Mouse (Mus musculus): ENCODE results near the gene Cse1l. TPM values are rescaled to one million over a fixed set of nuclear protein-coding genes. Genes with fewer than 3 reads are reported as not detected.

The Cse1l gene
- polyA plus RNA-seq, 1 experiment from 2014 or later = 101 TPM

DNA sequence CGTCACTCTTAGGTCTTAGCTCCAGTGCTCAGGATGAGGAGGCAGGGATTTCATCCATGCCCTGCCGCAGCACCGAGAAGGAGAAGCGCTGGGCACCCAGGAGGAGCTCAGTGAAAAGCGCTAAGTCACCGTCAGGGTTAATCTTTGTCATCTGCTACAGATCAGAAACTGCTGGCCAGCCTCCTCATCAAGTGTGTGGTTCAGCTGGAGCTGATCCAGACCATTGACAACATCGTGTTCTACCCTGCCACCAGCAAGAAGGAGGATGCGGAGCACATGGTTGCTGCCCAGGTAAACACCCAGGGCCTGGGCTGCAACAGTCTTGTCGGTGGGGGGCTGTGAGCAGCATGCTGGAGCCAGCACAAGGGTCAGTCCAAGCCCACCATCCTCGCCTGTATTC is 20.2 kb upstream of the Cse1l start:
- 74% methylated on average over 10 of the region's 10 CpGs for WGBS
- H3K4me2 ChIP-seq (replicated peaks) = no peak overlapping the region
- no peak for ATAC-seq (replicated peaks)
- no peaks in the 10 kb centered on the region for H3K9me3 ChIP-seq
- peaks cover 10% of the 10 kb centered on the region; the same call in 1 of the 2 replicates for H3K36me3 ChIP-seq
- no peak overlapping the region for H3K9ac ChIP-seq (replicated peaks)
- no peaks in the 10 kb centered on the region for H3K27me3 ChIP-seq
- H3K27ac ChIP-seq (replicated peaks) = no peak overlapping the region
- H3K4me1 ChIP-seq = 0 out of 2 replicates have a peak, but pooled peaks cover 3% of the 10 kb centered on the region
- H3K4me3 ChIP-seq = no peak overlapping the region

- no peak overlapping the region for H3K4me2 ChIP-seq (replicated peaks)
- H3K27ac ChIP-seq (replicated peaks) = no peak overlapping the region
- peaks cover 7% of the 10 kb centered on the region; the same call in 1 of the 2 replicates for H3K36me3 ChIP-seq
- no peak overlapping the region for H3K4me3 ChIP-seq
- ATAC-seq (replicated peaks) = no peak
- 92% methylated on average over 3 of the region's 3 CpGs for WGBS
- H3K9me3 ChIP-seq = no peaks in the 10 kb centered on the region
- H3K4me1 ChIP-seq = 0 out of 2 replicates have a peak, but pooled peaks cover 3% of the 10 kb centered on the region
- no peaks in the 10 kb centered on the region for H3K27me3 ChIP-seq
- no peak overlapping the region for H3K9ac ChIP-seq (replicated peaks)
Measured at GRCm38 (mm10) chr2:166886231-166886630, 19.6 kb upstream of the Cse1l start.

- H3K36me3 ChIP-seq = peaks cover under 1% of the 10 kb centered on the region; the same call in 1 of the 2 replicates
- H3K9ac ChIP-seq (replicated peaks) = no peak overlapping the region
- 0 out of 2 replicates have a peak, but pooled peaks cover 3% of the 10 kb centered on the region for H3K4me1 ChIP-seq
- WGBS = 22% methylated on average over 11 of the region's 11 CpGs
- no peaks in the 10 kb centered on the region for H3K27me3 ChIP-seq
- H3K9me3 ChIP-seq = no peaks in the 10 kb centered on the region
- no peak overlapping the region for H3K4me2 ChIP-seq (replicated peaks)
- no peak for ATAC-seq (replicated peaks)
- H3K27ac ChIP-seq (replicated peaks) = no peak overlapping the region
- no peak overlapping the region for H3K4me3 ChIP-seq
Measured at GRCm38 (mm10) chr2:166887816-166888215, 18.0 kb upstream of the Cse1l start.

DNA sequence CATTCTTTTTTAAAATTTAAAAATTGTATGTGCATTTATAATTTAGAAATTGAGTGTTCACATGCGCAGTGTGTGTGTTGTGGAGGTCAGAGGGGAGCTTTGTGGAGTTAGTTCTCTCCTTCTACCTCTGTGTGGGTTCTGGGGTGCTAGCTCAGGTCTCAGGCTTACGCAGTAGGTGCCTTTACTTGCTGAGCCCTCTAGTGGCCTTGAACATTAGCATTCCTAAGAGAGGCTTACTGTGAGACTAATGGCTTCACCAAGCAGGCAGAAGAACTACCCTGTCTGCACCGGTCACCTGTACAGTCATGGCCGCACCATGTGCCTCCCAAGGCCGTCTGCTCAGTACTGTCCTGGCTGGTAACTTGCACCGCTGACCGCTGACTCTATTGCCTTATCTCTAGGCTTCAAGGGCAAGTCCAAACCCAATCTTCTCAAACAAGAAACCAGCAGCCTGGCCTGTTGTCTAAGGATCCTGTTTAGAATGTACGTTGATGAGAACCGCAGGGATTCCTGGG is 14.4 kb upstream of the Cse1l start:
- no peak overlapping the region for H3K9ac ChIP-seq (replicated peaks)
- no peak overlapping the region for H3K4me3 ChIP-seq
- peaks cover 11% of the 10 kb centered on the region; the same call in 1 of the 2 replicates for H3K36me3 ChIP-seq
- H3K27me3 ChIP-seq = no peaks in the 10 kb centered on the region
- H3K4me2 ChIP-seq (replicated peaks) = no peak overlapping the region
- H3K4me1 ChIP-seq = no peaks in the 10 kb centered on the region
- WGBS = 81% methylated on average over 9 of the region's 9 CpGs
- ATAC-seq (replicated peaks) = no peak
- H3K9me3 ChIP-seq = no peaks in the 10 kb centered on the region
- H3K27ac ChIP-seq (replicated peaks) = no peak overlapping the region

GRCm38 (mm10) chr2:166892158-166892680 is 13.6 kb upstream of the Cse1l start:
- Histone ChIP-seq H3K4me2 (replicated peaks) (no peak overlapping the region), H3K27me3 (no peaks in the 10 kb centered on the region), H3K4me1 (no peaks in the 10 kb centered on the region), H3K9ac (replicated peaks) (no peak overlapping the region), H3K36me3 (peaks cover 11% of the 10 kb centered on the region; the same call in 1 of the 2 replicates), H3K27ac (replicated peaks) (no peak overlapping the region), H3K4me3 (no peak overlapping the region), H3K9me3 (no peaks in the 10 kb centered on the region)
- no peak for ATAC-seq (replicated peaks)
- 93% methylated on average over 8 of the region's 8 CpGs for WGBS

- Histone ChIP-seq H3K27ac (replicated peaks) (no peak overlapping the region), H3K9me3 (no peaks in the 10 kb centered on the region), H3K9ac (replicated peaks) (no peak overlapping the region), H3K27me3 (no peaks in the 10 kb centered on the region), H3K36me3 (peaks cover 11% of the 10 kb centered on the region; the same call in 1 of the 2 replicates), H3K4me2 (replicated peaks) (no peak overlapping the region), H3K4me3 (no peak overlapping the region), H3K4me1 (no peaks in the 10 kb centered on the region)
- ATAC-seq (replicated peaks) = no peak
- 91% methylated on average over 5 of the region's 5 CpGs for WGBS
Measured at GRCm38 (mm10) chr2:166893036-166893435, 12.8 kb upstream of the Cse1l start.

- H3K4me1 ChIP-seq = no peaks in the 10 kb centered on the region
- H3K36me3 ChIP-seq = peaks cover 11% of the 10 kb centered on the region; the same call in 1 of the 2 replicates
- no peaks in the 10 kb centered on the region for H3K27me3 ChIP-seq
- H3K27ac ChIP-seq (replicated peaks) = peak overlapping the region; percentile 40
- WGBS = 73% methylated on average over 13 of the region's 13 CpGs
- no peak overlapping the region for H3K4me2 ChIP-seq (replicated peaks)
- H3K9me3 ChIP-seq = no peaks in the 10 kb centered on the region
- no peak overlapping the region for H3K4me3 ChIP-seq
- ATAC-seq (replicated peaks) = no peak
- no peak overlapping the region for H3K9ac ChIP-seq (replicated peaks)
Measured at GRCm38 (mm10) chr2:166896368-166896767, 9.5 kb upstream of the Cse1l start.

- 79% methylated on average over 12 of the region's 12 CpGs for WGBS
- H3K27me3 ChIP-seq = no peaks in the 10 kb centered on the region
- no peak overlapping the region for H3K4me3 ChIP-seq
- no peak overlapping the region for H3K4me2 ChIP-seq (replicated peaks)
- H3K27ac ChIP-seq (replicated peaks) = 0 out of 2 replicates have a peak overlapping the region, but pooled peaks have one; percentile 40
- ATAC-seq (replicated peaks) = no peak
- no peaks in the 10 kb centered on the region for H3K9me3 ChIP-seq
- no peaks in the 10 kb centered on the region for H3K4me1 ChIP-seq
- H3K9ac ChIP-seq (replicated peaks) = no peak overlapping the region
- H3K36me3 ChIP-seq = peaks cover 11% of the 10 kb centered on the region; the same call in 1 of the 2 replicates
Measured at GRCm38 (mm10) chr2:166896974-166897373, 8.9 kb upstream of the Cse1l start.

DNA sequence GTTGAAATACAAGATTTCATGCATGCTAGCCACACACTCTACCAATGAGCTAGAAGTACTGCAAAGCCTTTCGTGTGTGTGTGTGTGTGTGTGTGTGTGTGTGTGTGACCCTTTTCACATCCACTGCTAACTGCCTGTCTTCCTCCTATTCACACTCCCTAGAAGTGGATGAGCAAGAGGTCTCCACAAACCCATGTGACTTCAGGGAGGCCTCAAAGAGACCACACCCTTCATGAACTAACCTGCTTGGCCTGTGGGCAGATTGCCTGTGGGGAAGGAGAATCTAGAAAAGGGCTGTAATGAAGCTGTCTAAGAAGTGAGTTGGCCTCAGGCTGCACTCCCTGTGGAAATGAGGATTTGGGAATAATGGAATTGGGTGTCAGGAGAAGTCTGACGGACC is 6.7 kb upstream of the Cse1l start:
- no peak overlapping the region for H3K9ac ChIP-seq (replicated peaks)
- no peak for ATAC-seq (replicated peaks)
- H3K4me3 ChIP-seq = no peak overlapping the region
- 85% methylated on average over 2 of the region's 2 CpGs for WGBS
- no peaks in the 10 kb centered on the region for H3K9me3 ChIP-seq
- no peaks in the 10 kb centered on the region for H3K4me1 ChIP-seq
- H3K36me3 ChIP-seq = peaks cover 6% of the 10 kb centered on the region; the same call in 1 of the 2 replicates
- H3K4me2 ChIP-seq (replicated peaks) = no peak overlapping the region
- H3K27me3 ChIP-seq = no peaks in the 10 kb centered on the region
- H3K27ac ChIP-seq (replicated peaks) = no peak overlapping the region

DNA sequence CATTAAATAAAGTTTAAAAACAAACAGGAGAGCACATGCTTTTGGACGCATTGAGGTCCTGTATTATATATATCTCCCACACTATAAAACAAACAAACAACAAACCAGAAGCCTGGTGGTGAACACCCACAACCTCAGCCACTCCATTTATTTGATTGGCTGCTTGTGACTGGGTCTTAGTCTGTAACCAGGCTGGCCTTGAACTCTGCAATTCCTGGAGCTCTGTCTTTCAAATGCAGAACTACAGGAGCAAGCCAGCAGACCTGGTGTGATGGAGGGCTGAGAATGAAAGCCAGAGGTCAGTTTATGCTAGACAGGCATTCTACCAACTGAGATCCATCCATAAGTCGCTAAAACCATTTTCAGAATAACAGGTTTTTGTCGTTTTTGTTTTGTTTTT is 6.1 kb upstream of the Cse1l start:
- Histone ChIP-seq H3K9me3 (no peaks in the 10 kb centered on the region), H3K4me3 (no peak overlapping the region), H3K36me3 (0 out of 2 replicates have a peak, but pooled peaks cover under 1% of the 10 kb centered on the region), H3K27me3 (no peaks in the 10 kb centered on the region), H3K4me1 (no peaks in the 10 kb centered on the region), H3K27ac (replicated peaks) (no peak overlapping the region), H3K4me2 (replicated peaks) (no peak overlapping the region), H3K9ac (replicated peaks) (no peak overlapping the region)
- WGBS = 76% methylated on average over 3 of the region's 3 CpGs
- no peak for ATAC-seq (replicated peaks)

DNA sequence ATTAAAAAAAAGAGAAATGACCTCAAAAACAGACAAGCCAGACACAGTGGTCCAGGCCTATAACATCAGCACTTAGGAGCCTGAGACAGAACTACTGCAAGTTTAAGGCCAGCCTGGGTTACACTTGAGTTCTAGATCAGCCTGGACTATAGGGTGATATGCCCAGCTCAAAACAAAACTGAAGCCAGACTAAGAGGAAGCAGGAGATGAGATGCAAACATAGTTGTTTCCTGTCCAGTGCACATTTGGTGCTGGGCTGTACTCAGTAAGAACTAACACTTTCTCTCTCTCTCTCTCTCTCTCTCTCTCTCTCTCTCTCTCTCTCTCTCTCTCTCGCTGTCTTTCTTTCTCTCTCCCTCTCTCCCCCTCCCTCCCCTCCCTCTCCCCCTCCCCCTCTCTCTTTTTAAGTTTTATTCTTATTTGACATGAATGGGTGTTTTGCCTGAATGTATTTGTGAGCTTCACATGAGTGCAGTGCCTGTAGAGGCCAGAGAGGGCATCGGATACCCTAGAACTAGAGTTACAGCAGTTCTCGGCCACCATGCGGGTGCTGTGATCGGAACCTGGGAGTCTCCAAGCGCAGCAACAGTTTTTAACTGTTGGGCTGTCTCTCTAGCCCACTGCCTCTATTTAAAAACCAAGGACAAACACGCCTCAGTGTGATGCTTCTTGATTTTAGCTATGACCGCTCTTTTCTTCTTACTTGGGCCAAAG is 4.9 kb upstream of the Cse1l start:
- WGBS = 89% methylated on average over 8 of the region's 8 CpGs
- no peak for ATAC-seq (replicated peaks)
- no peaks in the 10 kb centered on the region for H3K4me1 ChIP-seq

GRCm38 (mm10) chr2:166903719-166904282 is 2.0 kb upstream of the Cse1l start:
- no peak overlapping the region for H3K27ac ChIP-seq (replicated peaks)
- WGBS = 91% methylated on average over 6 of the region's 6 CpGs
- no peaks in the 10 kb centered on the region for H3K27me3 ChIP-seq
- H3K9ac ChIP-seq (replicated peaks) = no peak overlapping the region
- H3K9me3 ChIP-seq = no peaks in the 10 kb centered on the region
- H3K4me2 ChIP-seq (replicated peaks) = no peak overlapping the region
- peaks cover 16% of the 10 kb centered on the region for H3K4me1 ChIP-seq
- ATAC-seq (replicated peaks) = no peak
- H3K36me3 ChIP-seq = no peaks in the 10 kb centered on the region
- H3K4me3 ChIP-seq = no peak overlapping the region

More for the DNA sequence above, 4.9 kb upstream of the Cse1l start:
- Histone ChIP-seq H3K36me3 (no peaks in the 10 kb centered on the region), H3K4me2 (replicated peaks) (no peak overlapping the region), H3K27ac (replicated peaks) (no peak overlapping the region), H3K9ac (replicated peaks) (no peak overlapping the region), H3K4me3 (no peak overlapping the region), H3K9me3 (no peaks in the 10 kb centered on the region), H3K27me3 (no peaks in the 10 kb centered on the region)

Data from forebrain, embryonic 15.5 days (tissue).